Mouse (Mus musculus) hindbrain, embryonic 15.5 days (tissue): ENCODE data around the gene Limk1. TPM values are rescaled to one million over a fixed set of nuclear protein-coding genes. Genes with fewer than 3 reads are reported as not detected.
"Not testable (repeated sequence)": the region's sequence is repeated elsewhere in the genome, so short reads cannot be mapped to it uniquely, and the experiment has no call there.

Experiments
- ATAC-seq: fragments of 200-750 bp; cut with Nextera tagmentation; 2 replicates; pipeline ENCODE4 v1.8.0; 2017; ENCODE audit warnings: low read depth, moderate number of reproducible peaks, moderate TSS enrichment; ENCODE audit not compliant: low FRiP score
- H3K27ac ChIP-seq: fragments of 300-500 bp; sonication (generic); replicated peaks from 2 replicates; pipeline ENCODE4 v1.5.1; 2015; ENCODE audit warnings: mild to moderate bottlenecking, inconsistent platforms
- H3K27me3 ChIP-seq: fragments of 300-500 bp; sonication (generic); 2 replicates; pipeline ENCODE4 v1.6.1; 2015; ENCODE audit warnings: control low read depth, inconsistent platforms
- H3K36me3 ChIP-seq: fragments of 300-500 bp; sonication (generic); 2 replicates; pipeline ENCODE4 v1.6.1; 2015; ENCODE audit warnings: control low read depth, inconsistent platforms
- H3K4me1 ChIP-seq: fragments of 300-500 bp; sonication (generic); replicated peaks from 2 replicates; pipeline ENCODE4 v1.6.1; 2015; ENCODE audit warnings: control low read depth, inconsistent platforms
- H3K4me2 ChIP-seq: fragments of 300-500 bp; sonication (generic); 2 replicates; pipeline ENCODE4 v1.6.1; 2015; ENCODE audit warnings: moderate library complexity, mild to moderate bottlenecking, inconsistent platforms
- H3K4me3 ChIP-seq: fragments of 300-500 bp; sonication (generic); 2 replicates; pipeline ENCODE4 v1.5.1; 2015; ENCODE audit warnings: mild to moderate bottlenecking, inconsistent platforms
- H3K9ac ChIP-seq: fragments of 300-500 bp; sonication (generic); 2 replicates; pipeline ENCODE4 v1.6.1; 2015; ENCODE audit warnings: inconsistent platforms
- H3K9me3 ChIP-seq: fragments of 300-500 bp; sonication (generic); 2 replicates; pipeline ENCODE4 v1.6.1; 2016; ENCODE audit warnings: control low read depth, inconsistent platforms
- WGBS: fragments of 180-500 bp; shearing (Covaris S2); methylation state at CpG from one replicate; pipeline ENCODE4 v1.1.7; 2015; 5-methylcytosine and 5-hydroxymethylcytosine counted together
- polyA plus RNA-seq: library from polyadenylated mRNA; unstranded; fragments of >200 nt; fragmentation: Nextera tagmentation; extraction: Ambion mirVana; gene quantifications from 2 replicates; pipeline ENCODE4 v1.2.1, GENCODE M21; 2015

Limk1 gene
- polyA plus RNA-seq, 1 experiment from 2014 or later: 25.8 TPM

GRCm38 (mm10) chr5:134675956-134676759, 12.2 kb downstream of the Limk1 start:
- ATAC-seq: peak; percentile 82
- Histone ChIP-seq H3K4me2 (peak overlapping the region; percentile 51), H3K36me3 (peaks cover 15% of the 10 kb centered on the region), H3K4me1 (peaks cover 37% of the 10 kb centered on the region), H3K9me3 (no peaks in the 10 kb centered on the region), H3K27me3 (no peaks in the 10 kb centered on the region), H3K27ac (peak overlapping the region; percentile 79), H3K9ac (peak overlapping the region; percentile 30), H3K4me3 (peak overlapping the region; percentile 31)
- 2% methylated on average over 14 of the region's 14 CpGs for WGBS

DNA sequence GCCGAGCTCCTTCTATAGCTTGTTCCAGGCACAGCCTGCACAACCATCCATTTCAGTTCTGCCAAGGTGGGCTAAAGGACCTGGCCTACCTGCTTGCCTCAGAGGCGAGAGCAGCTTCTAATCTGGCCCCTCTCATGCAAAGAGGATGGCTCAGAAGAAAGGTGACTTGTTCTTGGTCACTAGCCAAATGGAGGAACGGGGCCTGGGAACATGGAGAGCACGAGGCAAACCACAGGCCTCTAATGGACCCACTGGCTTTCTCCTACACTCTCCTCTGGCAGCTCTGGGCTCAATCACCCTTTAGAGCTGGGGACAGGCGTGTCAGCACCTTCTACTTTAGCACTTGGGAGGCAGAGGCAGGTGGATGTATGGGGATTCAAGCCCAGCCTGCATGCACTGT, 13.4 kb downstream of the Limk1 start:
- Histone ChIP-seq H3K9ac (no peak overlapping the region), H3K9me3 (no peaks in the 10 kb centered on the region), H3K4me1 (peaks cover 30% of the 10 kb centered on the region), H3K27ac (no peak overlapping the region), H3K27me3 (no peaks in the 10 kb centered on the region), H3K36me3 (peaks cover 15% of the 10 kb centered on the region), H3K4me2 (no peak overlapping the region), H3K4me3 (no peak overlapping the region)
- ATAC-seq: no peak
- WGBS: 66% methylated on average over 5 of the region's 5 CpGs

- Histone ChIP-seq H3K4me2 (no peak overlapping the region), H3K27me3 (no peaks in the 10 kb centered on the region), H3K36me3 (peaks cover 38% of the 10 kb centered on the region), H3K27ac (no peak overlapping the region), H3K9ac (no peak overlapping the region), H3K9me3 (no peaks in the 10 kb centered on the region), H3K4me1 (peaks cover 30% of the 10 kb centered on the region), H3K4me3 (no peak overlapping the region)
- 93% methylated on average over 6 of the region's 6 CpGs for WGBS
- no peak for ATAC-seq
Measured at GRCm38 (mm10) chr5:134672611-134673010, 15.8 kb downstream of the Limk1 start.

DNA sequence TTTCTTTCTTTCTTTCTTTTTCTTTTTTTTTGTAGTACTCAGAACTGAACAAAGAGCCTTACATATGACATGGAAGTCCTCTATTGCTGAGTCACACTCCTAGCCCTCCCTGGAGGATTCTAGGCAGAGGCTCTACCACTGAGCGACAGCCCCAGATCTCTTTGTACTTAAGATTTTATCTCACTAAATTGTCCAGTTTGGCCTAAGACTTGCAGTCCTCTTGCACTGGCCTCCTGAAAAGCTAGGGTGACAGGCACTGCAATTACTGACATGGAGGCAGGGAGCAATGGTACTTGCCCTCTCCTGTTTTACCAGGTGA, 16.2 kb downstream of the Limk1 start:
- peaks cover 27% of the 10 kb centered on the region for H3K4me1 ChIP-seq
- peak overlapping the region; percentile 60; the same call in 1 of the 2 replicates for H3K27ac ChIP-seq
- ATAC-seq: no peak
- no peak overlapping the region for H3K9ac ChIP-seq
- WGBS: 53% methylated on average over 1 of the region's 1 CpGs
- no peak overlapping the region for H3K4me2 ChIP-seq
- H3K9me3 ChIP-seq: no peaks in the 10 kb centered on the region
- no peak overlapping the region for H3K4me3 ChIP-seq
- no peaks in the 10 kb centered on the region for H3K27me3 ChIP-seq
- peaks cover 42% of the 10 kb centered on the region for H3K36me3 ChIP-seq

DNA sequence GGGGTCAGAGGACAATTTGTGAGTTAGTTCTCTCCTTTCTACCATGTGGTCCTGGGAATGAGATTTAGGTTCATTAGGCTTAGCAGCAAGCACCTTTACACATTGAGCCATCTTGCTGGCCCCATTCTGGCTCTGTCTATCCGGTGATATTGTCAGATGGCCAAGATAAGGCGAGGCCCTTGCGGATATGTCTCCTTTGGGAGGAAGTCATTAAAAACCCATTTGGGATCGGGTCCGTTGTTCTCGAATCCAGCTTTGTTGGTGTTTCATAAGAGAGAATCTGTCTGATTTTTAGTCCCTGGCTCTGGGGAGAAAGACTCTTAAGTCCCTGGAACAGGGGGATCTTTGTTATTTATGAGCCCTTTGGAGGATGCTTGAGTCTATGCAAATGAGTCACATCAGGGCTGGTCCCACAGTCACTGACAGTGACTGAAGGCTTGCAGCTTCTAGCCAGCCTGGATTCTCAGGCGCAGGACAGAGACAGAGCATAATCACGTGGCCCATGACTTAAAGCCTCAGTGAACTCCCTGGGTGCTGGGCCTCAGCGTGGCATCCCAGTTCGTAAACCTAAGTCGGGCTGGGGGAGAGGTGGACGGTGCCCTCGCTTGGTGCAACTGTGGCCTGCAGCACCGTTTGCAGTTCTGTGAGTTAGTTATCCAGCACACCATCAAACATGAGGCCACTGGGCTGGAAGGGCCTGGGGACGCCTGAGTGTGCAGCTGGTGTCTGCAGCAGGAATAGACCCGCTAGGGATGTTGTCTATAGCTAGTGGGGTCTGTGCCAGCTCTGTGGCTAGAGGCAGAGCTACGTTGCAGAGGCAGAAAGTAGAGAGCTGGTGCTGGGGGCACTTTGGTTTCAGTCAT, 16.8 kb downstream of the Limk1 start:
- no peak for ATAC-seq
- WGBS: 36% methylated on average over 17 of the region's 17 CpGs
- H3K9me3 ChIP-seq: no peaks in the 10 kb centered on the region
- H3K9ac ChIP-seq: no peak overlapping the region
- peaks cover 21% of the 10 kb centered on the region for H3K4me1 ChIP-seq
- peaks cover 45% of the 10 kb centered on the region for H3K36me3 ChIP-seq
- H3K27ac ChIP-seq: peak overlapping the region; percentile 60; the same call in 1 of the 2 replicates
- no peak overlapping the region for H3K4me3 ChIP-seq
- no peaks in the 10 kb centered on the region for H3K27me3 ChIP-seq
- H3K4me2 ChIP-seq: no peak overlapping the region

DNA sequence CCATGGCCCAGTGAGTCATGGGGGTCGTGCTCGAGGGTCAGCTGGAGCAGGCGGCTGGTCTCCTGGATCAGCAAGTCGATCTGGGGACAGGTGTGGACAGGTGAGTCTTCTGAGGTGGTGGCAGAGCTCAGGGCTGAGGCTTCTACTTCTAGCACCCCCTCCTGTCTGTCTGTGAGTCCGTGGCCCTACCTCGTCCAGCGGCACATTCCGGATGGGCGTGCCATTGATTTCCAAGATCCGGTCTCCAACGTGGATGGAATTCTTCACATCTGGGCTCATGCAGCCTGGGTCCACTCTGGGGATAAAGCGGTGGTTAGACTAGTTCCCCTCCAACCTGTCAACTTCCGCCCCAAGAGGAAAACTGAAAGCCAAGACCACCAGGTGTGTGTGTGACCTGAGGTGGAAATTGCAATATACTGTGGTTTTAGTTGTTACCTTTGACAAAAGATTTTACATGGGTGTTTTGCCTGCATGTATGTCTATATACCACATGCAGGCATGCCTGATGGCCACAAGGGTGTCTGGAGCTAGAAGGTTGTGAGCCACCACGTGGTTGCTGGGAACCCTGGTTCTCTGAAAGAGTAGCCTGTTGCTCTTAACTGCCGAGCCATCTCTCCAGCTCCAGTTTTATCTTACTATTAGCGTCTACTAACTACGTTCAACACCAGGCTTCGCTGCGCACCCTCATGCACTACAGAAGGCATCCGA, 19.2 kb downstream of the Limk1 start:
- Histone ChIP-seq H3K4me1 (peaks cover 8% of the 10 kb centered on the region; the same call in 1 of the 2 replicates), H3K27me3 (no peaks in the 10 kb centered on the region), H3K36me3 (peaks cover 65% of the 10 kb centered on the region), H3K9me3 (no peaks in the 10 kb centered on the region), H3K4me3 (no peak overlapping the region), H3K9ac (no peak overlapping the region), H3K4me2 (no peak overlapping the region), H3K27ac (no peak overlapping the region)
- 76% methylated on average over 20 of the region's 20 CpGs for WGBS
- no peak for ATAC-seq

- no peak overlapping the region for H3K4me3 ChIP-seq
- H3K4me1 ChIP-seq: peaks cover 8% of the 10 kb centered on the region; the same call in 1 of the 2 replicates
- no peak overlapping the region for H3K27ac ChIP-seq
- H3K27me3 ChIP-seq: no peaks in the 10 kb centered on the region
- no peak for ATAC-seq
- no peak overlapping the region for H3K9ac ChIP-seq
- H3K4me2 ChIP-seq: no peak overlapping the region
- 34% methylated on average over 8 of the region's 8 CpGs for WGBS
- peaks cover 67% of the 10 kb centered on the region for H3K36me3 ChIP-seq
- no peaks in the 10 kb centered on the region for H3K9me3 ChIP-seq
Measured at GRCm38 (mm10) chr5:134668495-134668894, 19.9 kb downstream of the Limk1 start.

DNA sequence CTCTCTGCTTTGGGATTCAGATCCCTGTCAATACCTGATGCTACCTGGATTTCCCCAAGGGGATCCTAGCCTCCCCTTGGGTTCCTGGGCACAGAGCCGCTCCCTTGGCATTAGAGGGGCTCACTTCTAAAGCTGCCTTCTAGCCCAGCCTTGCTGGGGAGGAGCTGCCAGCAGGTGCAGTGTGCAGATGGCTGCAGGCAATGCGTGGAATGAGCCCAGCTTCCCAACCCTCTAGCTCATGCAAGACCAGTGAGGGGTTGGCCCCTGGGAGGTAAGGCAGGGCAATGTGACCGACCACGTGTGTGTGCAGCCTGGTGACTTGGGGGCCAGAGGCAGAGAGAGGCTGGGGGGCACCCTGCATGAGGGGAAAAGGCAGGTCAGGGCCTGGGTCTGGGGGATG, 31.7 kb downstream of the Limk1 start:
- Histone ChIP-seq H3K4me2 (no peak overlapping the region), H3K27me3 (no peaks in the 10 kb centered on the region), H3K9ac (no peak overlapping the region), H3K27ac (no peak overlapping the region), H3K4me3 (no peak overlapping the region), H3K4me1 (no peaks in the 10 kb centered on the region; the same call in 1 of the 2 replicates), H3K36me3 (peaks cover 39% of the 10 kb centered on the region), H3K9me3 (no peaks in the 10 kb centered on the region)
- 63% methylated on average over 4 of the region's 4 CpGs for WGBS
- ATAC-seq: no peak

DNA sequence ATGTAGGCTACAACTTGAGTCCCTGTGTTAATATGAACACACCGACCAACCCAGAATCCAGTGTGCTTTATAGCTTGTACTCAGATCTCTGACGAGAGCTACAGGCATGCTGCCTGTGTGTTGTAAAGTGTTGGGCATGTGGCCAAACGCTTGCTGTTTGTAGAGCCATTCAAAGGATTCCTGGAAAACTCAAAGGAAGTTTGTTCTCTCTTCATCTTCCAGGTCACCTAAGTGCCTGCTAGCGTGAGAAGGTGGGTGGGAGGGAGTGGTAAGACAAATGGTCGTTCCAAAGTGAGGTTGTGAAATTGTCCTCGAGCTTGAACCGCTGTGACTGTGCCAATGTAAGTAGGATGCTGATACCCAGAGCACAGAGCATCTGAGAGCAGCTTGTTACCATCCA, 36.4 kb downstream of the Limk1 start:
- no peak overlapping the region for H3K4me2 ChIP-seq
- no peak overlapping the region for H3K4me3 ChIP-seq
- no peak for ATAC-seq
- H3K9ac ChIP-seq: no peak overlapping the region
- H3K9me3 ChIP-seq: no peaks in the 10 kb centered on the region
- no peak overlapping the region for H3K27ac ChIP-seq
- H3K36me3 ChIP-seq: peaks cover 5% of the 10 kb centered on the region; the same call in 1 of the 2 replicates
- no peaks in the 10 kb centered on the region; the same call in 1 of the 2 replicates for H3K4me1 ChIP-seq
- 60% methylated on average over 7 of the region's 7 CpGs for WGBS
- no peaks in the 10 kb centered on the region for H3K27me3 ChIP-seq

- 57% methylated on average over 5 of the region's 5 CpGs for WGBS
- Histone ChIP-seq H3K9me3 (no peaks in the 10 kb centered on the region), H3K27me3 (no peaks in the 10 kb centered on the region), H3K4me3 (no peak overlapping the region), H3K4me2 (no peak overlapping the region), H3K27ac (no peak overlapping the region), H3K4me1 (no peaks in the 10 kb centered on the region; the same call in 1 of the 2 replicates), H3K36me3 (no peaks in the 10 kb centered on the region), H3K9ac (no peak overlapping the region)
- no peak for ATAC-seq
Measured at GRCm38 (mm10) chr5:134650926-134651325, 37.5 kb downstream of the Limk1 start.

DNA sequence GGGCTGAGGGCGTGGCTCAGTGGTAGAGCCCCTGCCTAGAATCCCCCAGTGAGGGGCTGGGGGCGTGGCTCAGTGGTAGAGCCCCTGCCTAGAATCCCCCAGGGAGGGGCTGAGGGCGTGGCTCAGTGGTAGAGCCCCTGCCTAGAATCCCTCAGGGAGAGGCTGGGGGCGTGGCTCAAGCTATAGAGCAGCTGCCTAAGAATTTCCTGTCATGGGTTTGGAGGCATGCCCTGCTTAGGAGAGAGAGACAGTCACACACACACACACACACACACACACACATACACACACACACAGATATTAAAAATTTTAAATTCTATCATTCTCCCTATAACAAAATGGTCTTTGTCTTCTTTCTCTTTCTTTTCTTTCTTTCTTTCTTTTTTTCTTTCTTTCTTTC, 39.4 kb downstream of the Limk1 start:
- H3K4me2 ChIP-seq, H3K4me1 ChIP-seq, H3K27ac ChIP-seq, H3K9me3 ChIP-seq, H3K4me3 ChIP-seq, H3K27me3 ChIP-seq, H3K9ac ChIP-seq, H3K36me3 ChIP-seq, ATAC-seq: not testable (repeated sequence)
- 80% methylated on average over 2 of the region's 4 CpGs for WGBS

DNA sequence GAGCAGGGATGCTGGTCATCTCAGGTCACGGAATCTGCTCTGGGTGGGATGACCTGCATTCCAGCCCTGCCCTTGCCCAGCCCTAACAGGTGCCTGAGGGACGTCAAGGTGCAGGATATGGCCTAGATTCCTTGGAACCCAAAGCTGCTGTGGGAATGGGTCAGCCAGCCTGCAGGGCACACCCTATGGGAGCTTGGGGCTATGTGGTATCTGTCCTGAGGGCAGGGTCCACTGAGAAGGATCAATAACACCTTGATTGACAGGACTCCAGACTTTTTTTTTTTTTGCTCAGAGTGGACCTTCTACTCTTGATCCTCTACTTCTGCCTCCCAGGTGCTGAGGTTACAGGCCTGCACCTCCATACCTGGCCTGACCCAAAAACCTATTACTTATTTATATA, 41.0 kb downstream of the Limk1 start:
- no peaks in the 10 kb centered on the region; the same call in 1 of the 2 replicates for H3K4me1 ChIP-seq
- no peaks in the 10 kb centered on the region for H3K36me3 ChIP-seq
- H3K9ac ChIP-seq: no peak overlapping the region
- H3K9me3 ChIP-seq: no peaks in the 10 kb centered on the region
- H3K27ac ChIP-seq: no peak overlapping the region
- no peak overlapping the region for H3K4me2 ChIP-seq
- WGBS: 81% methylated on average over 2 of the region's 2 CpGs
- ATAC-seq: no peak
- no peak overlapping the region for H3K4me3 ChIP-seq
- H3K27me3 ChIP-seq: no peaks in the 10 kb centered on the region
